Mouse (Mus musculus): ENCODE results near the gene Tmem45a2.
"Not testable (repeated sequence)": the region's sequence is repeated elsewhere in the genome, so short reads cannot be mapped to it uniquely, and the experiment has no call there.

Tmem45a2 gene

GRCm38 (mm10) chr16:57071132-57071639, at the start of gene Tmem45a2:
Gene Tmem45a2, minus strand, starts transcription at chr16:57071372.
- no peak for DNase-seq

- DNase-seq = no peak
These were observed 46.4 kb upstream of the Tmem45a2 start for GRCm38 (mm10) chr16:57117562-57117961.

DNA sequence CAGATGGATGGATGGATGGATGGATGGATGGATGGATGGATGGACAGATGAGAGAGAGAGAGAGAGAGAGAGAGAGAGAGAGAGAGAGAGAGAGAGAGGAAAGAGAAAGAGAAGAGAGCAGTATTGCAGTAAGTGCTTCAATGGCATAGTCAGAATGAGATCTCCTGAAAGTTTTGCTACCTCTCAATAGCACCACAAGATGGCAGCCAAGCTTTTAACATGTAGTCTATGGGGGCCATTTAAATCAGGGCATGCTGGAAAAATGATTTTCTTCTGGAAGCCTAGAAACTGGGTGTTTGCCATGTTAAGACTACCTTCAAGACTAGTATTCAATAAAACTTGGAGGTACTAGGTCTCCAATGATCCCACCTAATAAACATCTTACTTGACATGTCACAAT, 44.9 kb upstream of the Tmem45a2 start:
- DNase-seq = no peak

- no peak for DNase-seq
These were observed 35.2 kb upstream of the Tmem45a2 start for GRCm38 (mm10) chr16:57106185-57106960.

- no peak for DNase-seq
These were observed 30.0 kb upstream of the Tmem45a2 start for GRCm38 (mm10) chr16:57101174-57101573.

DNA sequence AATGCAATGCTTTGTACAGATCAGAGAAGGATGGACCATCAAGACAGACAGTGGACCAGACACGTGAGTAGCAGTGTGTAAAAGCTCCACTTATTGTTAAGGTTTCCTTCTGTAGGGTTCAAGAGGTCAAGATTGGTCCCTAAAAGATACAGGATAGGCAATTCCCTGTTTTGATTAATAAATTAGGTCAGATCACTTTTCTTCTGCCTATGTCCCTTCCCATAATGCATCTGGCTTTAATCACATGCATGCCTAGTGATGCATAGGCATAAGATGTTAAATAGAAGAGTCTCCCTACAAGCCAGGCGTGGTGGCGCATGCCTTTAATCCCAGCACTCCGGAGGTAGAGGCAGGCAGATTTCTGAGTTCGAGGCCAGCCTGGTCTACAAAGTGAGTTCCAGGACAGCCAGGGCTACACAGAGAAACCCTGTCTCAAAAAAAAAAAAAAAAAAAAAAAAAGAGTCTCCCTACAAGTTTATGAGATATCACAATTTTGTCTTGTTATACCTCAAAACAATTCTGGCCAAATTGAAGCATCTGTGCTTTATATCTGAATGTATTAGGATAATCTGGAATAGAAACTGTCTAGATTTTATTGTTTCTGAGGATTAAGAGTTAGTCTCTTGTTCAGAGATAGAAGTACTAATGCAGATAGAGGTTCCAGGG, 28.5 kb upstream of the Tmem45a2 start:
- no peak for DNase-seq

DNA sequence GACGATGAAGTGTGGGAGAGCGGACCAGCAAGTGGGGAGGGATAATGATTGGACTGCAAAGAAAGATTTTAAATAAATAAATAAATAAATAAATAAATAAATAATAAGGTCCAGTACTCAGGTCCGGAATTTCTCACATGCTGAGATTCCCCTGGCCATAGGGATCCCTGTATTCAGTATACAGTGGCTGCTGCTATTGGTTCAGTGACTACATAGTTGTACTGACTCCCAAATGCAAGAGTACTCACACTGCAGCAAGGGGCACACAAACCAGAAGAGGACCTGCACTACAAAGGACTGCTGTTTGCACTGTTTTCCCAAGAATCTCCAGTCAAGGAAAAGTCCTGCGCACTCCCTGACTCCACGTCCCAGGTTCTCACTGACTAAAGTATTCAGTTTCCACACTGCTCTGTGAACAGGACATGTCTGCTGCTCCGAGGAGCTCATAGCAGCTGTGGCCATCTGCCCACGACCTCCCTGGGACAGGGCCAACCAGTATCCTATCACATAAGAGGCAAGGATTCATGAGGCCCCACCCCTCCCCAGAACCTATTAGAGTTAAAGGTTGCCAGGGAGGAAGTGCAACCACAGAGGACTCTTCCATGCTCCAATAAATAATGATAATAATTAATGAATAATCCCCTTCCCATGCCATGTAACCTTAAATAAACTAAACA, 27.4 kb upstream of the Tmem45a2 start:
- DNase-seq = no peak

GRCm38 (mm10) chr16:57092911-57093605, 21.9 kb upstream of the Tmem45a2 start:
- DNase-seq = no peak

DNA sequence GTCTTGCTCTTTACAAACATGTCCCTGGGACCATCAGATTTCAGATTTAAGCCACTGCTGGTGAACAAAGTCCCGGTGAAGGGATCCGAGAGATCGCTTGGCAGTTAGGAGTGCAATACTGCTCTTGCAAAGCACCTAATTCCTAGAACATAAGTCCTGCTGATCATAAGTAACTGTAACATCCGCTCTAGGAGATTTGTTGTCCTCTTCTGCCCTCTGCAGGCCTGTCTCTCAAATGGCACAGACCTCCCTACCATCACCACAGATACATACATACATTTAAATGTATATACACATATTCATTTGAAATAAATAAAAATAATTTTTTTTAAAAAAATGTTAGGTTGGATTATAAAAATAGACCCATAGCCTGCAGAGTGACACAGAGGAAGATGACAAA, 21.3 kb upstream of the Tmem45a2 start:
- DNase-seq = peak; percentile 16 to 27

- DNase-seq = no peak
These were observed 8.4 kb upstream of the Tmem45a2 start for GRCm38 (mm10) chr16:57079577-57079976.

- no peak for DNase-seq
These were observed 4.8 kb upstream of the Tmem45a2 start for GRCm38 (mm10) chr16:57075986-57076385.

DNA sequence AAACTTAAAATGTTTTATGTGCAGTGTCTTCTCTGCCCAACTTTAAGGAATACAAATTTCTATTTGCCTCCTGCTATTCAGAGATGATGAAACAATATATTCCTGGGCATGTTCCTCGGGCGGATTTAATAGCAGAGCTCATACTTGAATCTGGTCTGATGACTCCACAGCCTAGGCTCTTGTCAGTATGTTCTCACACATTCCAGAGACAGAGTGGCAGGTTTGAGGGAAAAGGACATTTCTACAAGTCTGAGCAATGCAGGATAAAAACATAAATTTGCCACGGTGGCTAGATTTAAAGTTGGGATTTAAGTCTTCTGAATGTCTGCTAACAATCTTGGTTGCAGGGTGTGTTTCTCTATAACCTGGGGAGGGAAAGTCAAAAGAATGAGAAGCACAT, 9.1 kb downstream of the Tmem45a2 start:
- DNase-seq = no peak

- no peak for DNase-seq
These were observed 14.2 kb downstream of the Tmem45a2 start for GRCm38 (mm10) chr16:57056995-57057394.

- no peak for DNase-seq
These were observed 21.2 kb downstream of the Tmem45a2 start for GRCm38 (mm10) chr16:57049974-57050373.

DNA sequence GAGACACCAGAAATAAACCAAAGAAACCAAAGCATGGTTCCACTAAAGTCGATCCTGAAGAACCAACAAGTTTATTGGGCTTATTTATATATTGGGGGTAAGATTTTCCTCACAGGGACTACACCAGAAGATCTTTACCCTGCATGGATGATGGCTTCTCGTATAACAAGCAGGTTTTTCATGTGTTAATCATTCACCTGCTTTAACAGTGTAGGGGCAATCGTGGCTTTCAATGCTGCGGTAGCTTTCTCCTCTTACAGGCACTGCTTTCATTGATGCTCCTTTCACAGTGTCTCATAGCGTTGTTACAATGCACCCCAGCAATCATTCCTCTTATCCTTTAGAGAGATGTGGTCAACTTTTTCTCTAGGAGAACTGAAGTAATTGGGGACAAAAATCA, 32.6 kb downstream of the Tmem45a2 start:
- DNase-seq = no peak

- DNase-seq = no peak
These were observed 40.9 kb downstream of the Tmem45a2 start for GRCm38 (mm10) chr16:57030150-57030885.

DNA sequence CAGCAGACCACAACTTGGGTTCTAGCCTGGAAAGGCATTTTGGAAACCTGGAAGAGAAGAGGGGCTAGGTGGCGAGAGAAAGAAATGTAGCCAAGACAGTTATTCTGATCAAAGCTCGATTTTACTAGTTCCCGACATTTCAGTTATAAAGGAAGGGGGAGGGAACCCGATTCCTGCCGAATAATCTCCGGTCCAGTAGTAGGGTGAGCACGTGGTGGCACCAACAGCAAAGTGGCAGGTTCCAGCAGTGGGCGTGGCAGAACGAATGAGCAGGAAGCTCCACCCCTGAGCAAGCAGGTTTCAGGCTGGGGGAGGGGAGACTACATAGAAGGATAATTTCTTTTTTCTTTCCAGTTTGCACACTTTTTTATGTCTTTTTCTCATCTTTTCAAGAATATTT, 72.9 kb downstream of the Tmem45a2 start:
- not testable (repeated sequence) for DNase-seq
